Mouse (Mus musculus) hindbrain, embryonic 15.5 days (tissue): ENCODE measurements around the gene Ntn4. TPM values are rescaled to one million over a fixed set of nuclear protein-coding genes. Genes with fewer than 3 reads are reported as not detected.

Experiments used
- ATAC-seq: fragments of 200-750 bp; cut with Nextera tagmentation; 2 replicates; pipeline ENCODE4 v1.8.0; 2017; ENCODE audit warnings: low read depth, moderate number of reproducible peaks, moderate TSS enrichment; ENCODE audit not compliant: low FRiP score
- H3K27ac ChIP-seq: fragments of 300-500 bp; sonication (generic); replicated peaks from 2 replicates; pipeline ENCODE4 v1.5.1; 2015; ENCODE audit warnings: mild to moderate bottlenecking, inconsistent platforms
- H3K27me3 ChIP-seq: fragments of 300-500 bp; sonication (generic); 2 replicates; pipeline ENCODE4 v1.6.1; 2015; ENCODE audit warnings: control low read depth, inconsistent platforms
- H3K36me3 ChIP-seq: fragments of 300-500 bp; sonication (generic); 2 replicates; pipeline ENCODE4 v1.6.1; 2015; ENCODE audit warnings: control low read depth, inconsistent platforms
- H3K4me1 ChIP-seq: fragments of 300-500 bp; sonication (generic); replicated peaks from 2 replicates; pipeline ENCODE4 v1.6.1; 2015; ENCODE audit warnings: control low read depth, inconsistent platforms
- H3K4me2 ChIP-seq: fragments of 300-500 bp; sonication (generic); 2 replicates; pipeline ENCODE4 v1.6.1; 2015; ENCODE audit warnings: moderate library complexity, mild to moderate bottlenecking, inconsistent platforms
- H3K4me3 ChIP-seq: fragments of 300-500 bp; sonication (generic); 2 replicates; pipeline ENCODE4 v1.5.1; 2015; ENCODE audit warnings: mild to moderate bottlenecking, inconsistent platforms
- H3K9ac ChIP-seq: fragments of 300-500 bp; sonication (generic); 2 replicates; pipeline ENCODE4 v1.6.1; 2015; ENCODE audit warnings: inconsistent platforms
- H3K9me3 ChIP-seq: fragments of 300-500 bp; sonication (generic); 2 replicates; pipeline ENCODE4 v1.6.1; 2016; ENCODE audit warnings: control low read depth, inconsistent platforms
- WGBS: fragments of 180-500 bp; shearing (Covaris S2); methylation state at CpG from one replicate; pipeline ENCODE4 v1.1.7; 2015; 5-methylcytosine and 5-hydroxymethylcytosine counted together
- polyA plus RNA-seq: library from polyadenylated mRNA; unstranded; fragments of >200 nt; fragmentation: Nextera tagmentation; extraction: Ambion mirVana; gene quantifications from 2 replicates; pipeline ENCODE4 v1.2.1, GENCODE M21; 2015

Gene Ntn4
- polyA plus RNA-seq, 1 experiment from 2014 or later, result 0.97 TPM

DNA sequence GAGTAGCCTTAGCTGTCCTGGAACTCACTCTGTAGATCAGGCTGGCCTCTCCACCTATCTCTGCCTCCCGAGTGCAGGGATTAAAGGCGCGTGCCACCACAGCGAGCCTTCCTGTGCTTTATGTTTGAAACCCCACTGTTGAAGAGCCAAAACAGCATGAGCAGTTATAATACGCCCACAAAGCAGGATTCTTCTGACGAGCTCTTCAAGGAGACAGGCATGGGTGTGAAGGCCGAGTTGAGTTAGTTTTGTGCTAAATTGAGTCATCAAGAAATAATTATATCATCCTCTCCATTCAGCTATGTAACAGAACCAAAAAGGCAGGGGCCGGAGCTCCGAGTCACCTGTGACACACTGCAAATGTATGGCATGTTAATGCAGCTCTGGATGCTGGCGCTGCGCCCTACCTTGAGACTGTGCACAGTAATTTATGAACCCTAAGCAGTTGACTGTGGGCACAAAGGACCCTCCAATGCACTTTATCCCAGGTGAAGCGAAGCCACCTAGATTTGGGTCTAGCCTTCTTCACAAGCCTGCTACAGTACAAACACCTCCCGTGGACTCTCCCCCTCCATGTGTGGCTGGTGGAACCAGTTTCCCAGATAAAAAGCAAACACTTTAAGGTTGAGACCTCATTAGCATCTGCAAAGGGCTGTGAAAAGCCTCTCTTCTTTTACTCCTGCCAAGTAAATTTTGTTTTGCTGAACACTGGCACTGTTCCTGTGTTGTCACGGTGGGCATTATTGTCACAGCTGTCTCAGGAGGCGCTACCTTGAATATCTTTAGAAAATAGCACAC, 142.9 kb downstream of the Ntn4 start:
- H3K9ac ChIP-seq, result no peak overlapping the region
- 61% methylated on average over 15 of the region's 15 CpGs for WGBS
- H3K27ac ChIP-seq, result no peak overlapping the region
- H3K4me1 ChIP-seq, result no peaks in the 10 kb centered on the region
- no peaks in the 10 kb centered on the region for H3K36me3 ChIP-seq
- H3K9me3 ChIP-seq, result no peaks in the 10 kb centered on the region
- H3K4me3 ChIP-seq, result no peak overlapping the region
- no peak overlapping the region for H3K4me2 ChIP-seq
- ATAC-seq, result no peak
- no peaks in the 10 kb centered on the region for H3K27me3 ChIP-seq

Other genes with a start within 250 kb of the Ntn4 start
- gene Lta4h, start 187.3 kb upstream of the Ntn4 start, polyA plus RNA-seq, result 84.7 and 90.2 TPM in 2 replicates
- 0.14 and 0.20 TPM in 2 replicates for gene Hal, start 151.9 kb upstream of the Ntn4 start, polyA plus RNA-seq
- gene Amdhd1, start 100.6 kb upstream of the Ntn4 start, polyA plus RNA-seq, result 0.07 and 0.12 TPM in 2 replicates
- gene Ccdc38, start 100.0 kb upstream of the Ntn4 start, polyA plus RNA-seq, result 0.35 and 0.39 TPM in 2 replicates
- 66.0 and 68.2 TPM in 2 replicates for gene Snrpf, start 51.0 kb upstream of the Ntn4 start, polyA plus RNA-seq
- gene Usp44, start 190.9 kb downstream of the Ntn4 start, polyA plus RNA-seq, result 0.43 and 0.64 TPM in 2 replicates